Comparison of ENCODE assay signal across 7 mouse cellular contexts in the genomic region with DNA sequence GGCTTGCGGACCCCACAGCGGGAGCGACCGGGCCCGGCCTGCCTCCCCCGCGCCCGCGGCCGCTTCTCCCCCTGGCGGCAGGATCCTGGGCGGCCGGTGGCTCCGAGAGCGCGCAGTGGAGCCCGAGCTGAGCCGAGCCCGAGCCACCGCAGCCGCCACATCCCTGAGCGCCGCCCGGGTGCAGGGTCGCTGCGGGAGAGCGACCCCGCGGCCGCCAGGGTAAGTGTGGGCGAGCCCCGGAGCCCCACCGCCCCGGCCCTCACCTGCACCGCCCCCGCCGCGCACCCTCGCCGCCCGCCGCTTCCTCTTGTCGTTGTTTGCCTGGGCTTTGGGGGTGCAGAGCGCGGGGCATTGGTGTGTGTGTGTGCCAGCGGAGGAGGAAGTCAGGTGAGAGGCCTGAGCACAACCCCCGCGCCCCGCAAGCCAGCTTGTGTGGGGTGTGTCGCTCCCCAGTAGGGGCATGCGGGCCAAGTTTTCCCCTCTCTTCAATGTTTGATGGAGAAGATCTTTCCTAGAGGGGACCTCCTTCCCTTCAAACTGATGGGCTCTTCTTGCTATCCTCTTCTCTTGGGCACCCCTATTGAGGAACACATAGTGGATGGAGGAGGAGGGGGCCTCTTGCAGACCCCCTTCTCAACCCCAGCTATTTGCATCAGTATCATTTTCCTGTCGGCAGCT. TPM values are rescaled to one million over a fixed set of nuclear protein-coding genes. Genes with fewer than 3 reads are reported as not detected.
DNase-seq lines count a peak whose midpoint lies in the region; ATAC-seq and TF ChIP-seq lines count a peak whose summit lies in the region.

A gene (minus strand): TSS at position 391 of the 678 bp plus-strand sequence.

- no peaks in the 10 kb centered on the region for H3K9me3 ChIP-seq in intestine, embryonic 16.5 days (ENCODE audit: control insufficient read depth, low read length)
- no peaks in the 10 kb centered on the region for H3K9me3 ChIP-seq in limb, embryonic 15.5 days
- H3K9me3 ChIP-seq in midbrain, embryonic 14.5 days (ENCODE audit: control insufficient read depth, low read length) = no peaks in the 10 kb centered on the region

- under 1% methylated on average over 37 of the region's 52 CpGs for WGBS in intestine, embryonic 16.5 days
- whole genome bisulfite sequencing in limb, embryonic 15.5 days = under 1% methylated on average over 42 of the region's 52 CpGs
- WGBS in midbrain, embryonic 14.5 days = under 1% methylated on average over 42 of the region's 52 CpGs
- 2% methylated on average over 40 of the region's 52 CpGs for WGBS in spleen, adult 2 months

- H3K9ac ChIP-seq in intestine, embryonic 16.5 days (ENCODE audit: low read depth, low read length) = peak within 1 kb of the TSS; percentile 60
- H3K9ac ChIP-seq in limb, embryonic 15.5 days = peak within 1 kb of the TSS; percentile 48
- H3K9ac ChIP-seq in midbrain, embryonic 14.5 days (replicated peaks; ENCODE audit: low read length) = peak within 1 kb of the TSS; percentile 72

- TF ChIP-seq POLR2A in spleen, adult 2 months (IDR thresholded peaks at IDR 0.05; ENCODE audit: low read depth, low read length) = no peak; the same call in none of the 2 replicates

- TF ChIP-seq CTCF in spleen, adult 2 months (IDR thresholded peaks at IDR 0.05; ENCODE audit: extremely low read depth, insufficient read depth, insufficient read length, insufficient replicate concordance) = peak; percentile 23; the same call in 1 of the 2 replicates

- peaks cover 41% of the 10 kb centered on the region for H3K27me3 ChIP-seq in intestine, embryonic 16.5 days (replicated peaks; ENCODE audit: control insufficient read depth, insufficient read depth, low read length)
- peaks cover 51% of the 10 kb centered on the region for H3K27me3 ChIP-seq in limb, embryonic 15.5 days
- peaks cover 43% of the 10 kb centered on the region for H3K27me3 ChIP-seq in midbrain, embryonic 14.5 days (ENCODE audit: control insufficient read depth, insufficient read depth, low read length)
- H3K27me3 ChIP-seq in spleen, adult 2 months (ENCODE audit: control insufficient read depth, insufficient read depth, low read length) = no peaks in the 10 kb centered on the region

- H3K4me1 ChIP-seq in intestine, embryonic 16.5 days (ENCODE audit: control insufficient read depth, insufficient read depth, low read length) = peaks cover 12% of the 10 kb centered on the region; the same call in 1 of the 2 replicates
- peaks cover 23% of the 10 kb centered on the region for H3K4me1 ChIP-seq in limb, embryonic 15.5 days
- H3K4me1 ChIP-seq in midbrain, embryonic 14.5 days (ENCODE audit: control insufficient read depth, insufficient read depth, low read length) = peaks cover 14% of the 10 kb centered on the region
- H3K4me1 ChIP-seq in spleen, adult 2 months (ENCODE audit: control insufficient read depth, insufficient read depth, insufficient read length) = peaks cover 4% of the 10 kb centered on the region

- ATAC-seq in intestine, embryonic 16.5 days = peak; percentile 97
- ATAC-seq in limb, embryonic 15.5 days (ENCODE audit: insufficient number of reproducible peaks, low FRiP score, low TSS enrichment, low read depth) = peak; percentile 73
- ATAC-seq in midbrain, embryonic 14.5 days (ENCODE audit: low FRiP score, low TSS enrichment) = peak; percentile 93

- H3K4me3 ChIP-seq in intestine, embryonic 16.5 days (ENCODE audit: low read length) = peak within 1 kb of the TSS; percentile 67
- H3K4me3 ChIP-seq in limb, embryonic 15.5 days = peak within 1 kb of the TSS; percentile 70
- H3K4me3 ChIP-seq in midbrain, embryonic 14.5 days (replicated peaks; ENCODE audit: low read depth, low read length) = peak within 1 kb of the TSS; percentile 65
- peak within 1 kb of the TSS; percentile 71 for H3K4me3 ChIP-seq in spleen, adult 2 months (ENCODE audit: extremely low read depth, insufficient read depth, insufficient read length)

- H3K27ac ChIP-seq in intestine, embryonic 16.5 days (ENCODE audit: low read length) = no peak within 1 kb of the TSS
- no peak within 1 kb of the TSS for H3K27ac ChIP-seq in limb, embryonic 15.5 days
- H3K27ac ChIP-seq in midbrain, embryonic 14.5 days (replicated peaks; ENCODE audit: low read depth, low read length) = 0 out of 2 replicates have a peak within 1 kb of the TSS, but pooled peaks have one; percentile 13
- peak within 1 kb of the TSS; percentile 97 for H3K27ac ChIP-seq in spleen, adult 2 months (ENCODE audit: insufficient read depth, low read length)

- H3K4me2 ChIP-seq in intestine, embryonic 16.5 days (ENCODE audit: low read depth, low read length) = peak within 1 kb of the TSS; percentile 99
- peak within 1 kb of the TSS; percentile 99 for H3K4me2 ChIP-seq in limb, embryonic 15.5 days
- peak within 1 kb of the TSS; percentile 100 for H3K4me2 ChIP-seq in midbrain, embryonic 14.5 days (ENCODE audit: low read length)

- peak; percentile 81 for DNase-seq in adrenal gland, postnatal 14 days
- DNase-seq in embryo, embryonic 9.5 days (ENCODE audit: extremely low spot score) = peak; percentile 61
- DNase-seq in heart, adult 11 months = peak; percentile 94
- peak; percentile 88 for DNase-seq in midbrain, embryonic 14.5 days
- DNase-seq in spleen, adult 2 months (ENCODE audit: low read depth in 1 of 2, low spot score in 2 of 2) = peak; percentile 73 to 90

- H3K36me3 ChIP-seq in intestine, embryonic 16.5 days (ENCODE audit: control insufficient read depth, insufficient read depth, low read length) = no peaks in the 10 kb centered on the region
- H3K36me3 ChIP-seq in limb, embryonic 15.5 days = no peaks in the 10 kb centered on the region
- no peaks in the 10 kb centered on the region for H3K36me3 ChIP-seq in midbrain, embryonic 14.5 days (ENCODE audit: control insufficient read depth, insufficient read depth, low read length)
- H3K36me3 ChIP-seq in spleen, adult 2 months (ENCODE audit: control insufficient read depth, insufficient read depth, low read length) = no peaks in the 10 kb centered on the region

RNA-seq across cellular contexts. Expression of the gene that starts here (rescaled TPM):
- total RNA-seq in adrenal gland, postnatal 14 days (2021) = 21.2 and 39.7 TPM in 2 replicates
- 2.6 and 3.3 TPM in 2 replicates for polyA plus RNA-seq in intestine, embryonic 16.5 days (2015; fragmentation: Nextera tagmentation; extraction: Ambion mirVana)
- polyA plus RNA-seq in limb, embryonic 15.5 days (2015; fragmentation: Nextera tagmentation; extraction: Ambion mirVana) = 15.5 and 16.5 TPM in 2 replicates
- 26.6 and 34.2 TPM in 2 replicates for polyA plus RNA-seq in midbrain, embryonic 14.5 days (2014; fragmentation: Nextera tagmentation; extraction: Ambion mirVana)
- 43.7 and 46.8 TPM in 2 replicates for polyA plus RNA-seq in spleen, adult 2 months (2012; rRNA removed)

Comparison
In these comparisons a context has a peak if more than half of its experiments do, and no peak if none do; other contexts are left out.
1. H3K27ac ChIP-seq: peak in midbrain, embryonic 14.5 days (single experiment) and spleen, adult 2 months (single experiment); none in intestine, embryonic 16.5 days (single experiment) and limb, embryonic 15.5 days (single experiment).
2. Peak in every context shown above with its lines, with median percentiles within 50 percentile points of each other: DNase-seq, ATAC-seq, H3K4me2 ChIP-seq, H3K4me3 ChIP-seq and H3K9ac ChIP-seq.